Mouse (Mus musculus) layer of hippocampus, adult 18-20 months (tissue): ENCODE measurements at regions not wholly inside any gene's neighbourhood (a gene's known extent, or its start where the extent isn't known, plus 50 kb on each side); places are given as distances from the start of the nearest gene placed in this dataset.
A peak's percentile ranks its signal among the peaks of the same experiment; 100 is the strongest.

Experiments
- DNase-seq, 2 experiments: peaks; one replicate each; pipeline ENCODE4 v3.0.0; 2022; ENCODE audit warnings: low spot score in 2 of 2

- no peak for DNase-seq
These were observed 107.0 kb upstream of the Pdzrn3 start for GRCm38 (mm10) chr6:101484526-101485287.

GRCm38 (mm10) chr6:101482635-101483465 lies 105.2 kb upstream of the Pdzrn3 start:
- peak in 1 of 2 experiments; percentile 27 for DNase-seq

GRCm38 (mm10) chr6:101473956-101474355 lies 96.3 kb upstream of the Pdzrn3 start:
- no peak for DNase-seq

- DNase-seq = peak; percentile 27 to 71
These were observed 95.7 kb upstream of the Pdzrn3 start for GRCm38 (mm10) chr6:101473257-101473925.

GRCm38 (mm10) chr6:101464910-101465309 lies 87.2 kb upstream of the Pdzrn3 start:
- DNase-seq = no peak

- DNase-seq = no peak
These were observed 86.2 kb upstream of the Pdzrn3 start for GRCm38 (mm10) chr6:101463812-101464320.

- peak in 1 of 2 experiments; percentile 34 for DNase-seq
These were observed 69.0 kb upstream of the Pdzrn3 start for GRCm38 (mm10) chr6:101446720-101447119.

GRCm38 (mm10) chr6:101446316-101446715 lies 68.6 kb upstream of the Pdzrn3 start:
- DNase-seq = no peak

GRCm38 (mm10) chr6:101432769-101433168 lies 55.1 kb upstream of the Pdzrn3 start:
- DNase-seq = no peak

- DNase-seq = no peak
These were observed 51.9 kb upstream of the Pdzrn3 start for GRCm38 (mm10) chr6:101429634-101430033.
